Mouse (Mus musculus) left cerebral cortex, postnatal 4 days (tissue): ENCODE results near the gene Timp3. TPM values are rescaled to one million over a fixed set of nuclear protein-coding genes. Genes with fewer than 3 reads are reported as not detected.

Experiments
- DNase-seq: peaks from one replicate; pipeline ENCODE4 v3.0.0-alpha.2; 2022
- intact Hi-C: fragments of 180-260 bp; cut with DNase I; formaldehyde crosslinking; loops from one replicate; pipeline ENCODE4 v1.15.1; 2025
- total RNA-seq, 2 experiments: library from RNA; stranded (reverse); gene quantifications; 2 replicates each; pipeline ENCODE4 v1.2.3; 2021

The Timp3 gene
- 10 to 100 TPM; 40.2 to 42.6 TPM for total RNA-seq

DNA sequence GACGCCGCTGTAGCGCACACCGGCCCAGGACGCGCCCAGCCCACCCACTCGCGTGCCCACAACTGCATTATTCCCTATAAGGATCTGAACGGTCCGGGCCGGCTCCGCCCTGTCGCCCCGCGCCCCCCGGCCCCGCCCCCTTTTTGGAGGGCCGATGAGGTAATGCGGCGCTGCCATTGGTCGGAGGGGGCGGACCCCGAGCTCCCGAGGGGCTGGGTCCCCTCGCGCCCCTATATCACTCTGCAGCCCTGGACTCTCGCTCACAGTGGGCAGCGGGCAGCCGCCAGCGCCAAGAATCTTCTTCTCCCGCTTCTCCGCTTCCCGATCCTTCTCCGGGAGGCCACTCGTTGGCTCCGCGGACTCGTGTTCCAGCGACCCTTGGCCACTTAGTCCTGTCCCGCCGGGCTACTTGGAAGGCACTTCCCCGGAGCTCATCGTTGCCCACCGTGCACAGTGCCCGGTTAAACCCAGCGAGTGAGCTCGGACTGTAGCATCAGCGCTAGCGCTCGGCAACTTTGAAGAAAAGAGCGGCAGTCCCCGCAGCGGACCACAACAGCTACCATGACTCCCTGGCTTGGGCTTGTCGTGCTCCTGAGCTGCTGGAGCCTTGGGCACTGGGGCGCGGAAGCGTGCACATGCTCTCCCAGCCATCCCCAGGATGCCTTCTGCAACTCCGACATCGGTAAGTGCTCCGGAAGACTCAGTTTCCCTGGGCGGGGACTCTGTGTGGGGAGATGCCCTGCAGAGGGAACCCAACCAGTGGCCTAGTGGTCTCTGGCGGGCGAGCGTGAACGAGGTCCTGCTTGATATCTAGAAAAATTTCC is at the start of gene Timp3:
Gene Timp3 (plus strand): TSS at position 80 of the 824 bp plus-strand sequence.
- intact Hi-C loops, result loop anchor here (2.0 to 5.0 kb wide), 2 partner anchors 152 to 236 kb away; no protein-coding TSS in a partner anchor
- DNase-seq, result peak; percentile 86

DNA sequence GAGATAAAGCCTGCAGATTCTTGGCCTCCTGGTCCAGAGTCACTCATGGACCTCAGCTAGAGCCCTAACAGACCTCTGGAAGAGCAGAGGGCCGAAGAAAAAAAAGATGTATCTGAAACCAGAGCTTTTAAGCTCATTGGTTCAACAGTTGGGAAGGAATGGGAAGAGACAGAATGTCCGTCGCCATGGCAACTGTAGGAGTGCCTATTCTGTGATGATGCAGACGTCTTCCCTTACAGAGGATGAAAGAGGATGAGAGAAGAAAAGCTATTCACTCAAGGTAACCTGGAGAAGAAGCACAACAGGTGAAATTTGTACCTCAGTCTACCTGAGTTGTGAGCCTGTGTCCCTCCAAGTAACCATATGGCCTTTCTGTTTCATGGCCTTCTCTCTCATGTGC is 44.0 kb upstream of the Timp3 start:
- DNase-seq, result peak; percentile 18
- intact Hi-C loops, result no loop called here

DNA sequence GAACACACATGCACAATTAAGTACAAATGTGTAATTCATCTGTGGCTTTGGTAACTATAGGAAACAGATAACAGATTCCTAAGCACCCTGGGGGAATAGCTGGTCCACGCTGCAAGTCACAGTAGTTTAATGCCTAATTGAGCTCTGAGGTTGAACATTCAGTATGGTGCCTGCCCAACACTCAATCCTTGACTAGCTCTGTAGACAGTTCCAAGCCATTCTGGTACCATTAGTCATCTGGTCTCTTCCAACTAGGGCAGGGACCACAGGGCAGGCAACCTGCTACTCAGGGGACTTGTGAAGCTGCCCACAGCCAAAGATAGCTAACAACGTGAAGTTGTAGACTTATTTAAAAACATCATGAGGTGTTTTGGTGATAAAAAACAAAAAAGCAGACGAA is 43.1 kb upstream of the Timp3 start:
- DNase-seq, result no peak
- intact Hi-C loops, result no loop called here

DNA sequence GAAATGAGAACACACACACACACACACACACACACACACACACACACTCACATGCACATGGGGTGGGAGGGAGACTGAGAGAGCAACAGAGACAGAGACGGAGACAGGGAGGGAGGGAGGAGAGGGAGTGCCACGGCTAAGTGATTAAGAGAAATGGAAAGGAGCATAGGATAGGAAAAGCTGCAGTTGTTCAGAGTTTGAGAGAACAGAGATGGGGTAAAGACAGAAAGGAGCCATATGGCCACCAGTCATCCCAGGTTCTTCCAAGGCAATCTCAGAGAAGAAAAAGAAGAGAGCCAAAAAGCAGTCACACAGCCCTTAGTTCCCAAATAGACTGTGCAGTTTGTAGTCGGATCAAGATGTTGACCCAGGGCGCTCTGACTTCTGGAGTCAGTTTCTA is 42.1 kb upstream of the Timp3 start:
- intact Hi-C loops, result no loop called here
- DNase-seq, result no peak

DNA sequence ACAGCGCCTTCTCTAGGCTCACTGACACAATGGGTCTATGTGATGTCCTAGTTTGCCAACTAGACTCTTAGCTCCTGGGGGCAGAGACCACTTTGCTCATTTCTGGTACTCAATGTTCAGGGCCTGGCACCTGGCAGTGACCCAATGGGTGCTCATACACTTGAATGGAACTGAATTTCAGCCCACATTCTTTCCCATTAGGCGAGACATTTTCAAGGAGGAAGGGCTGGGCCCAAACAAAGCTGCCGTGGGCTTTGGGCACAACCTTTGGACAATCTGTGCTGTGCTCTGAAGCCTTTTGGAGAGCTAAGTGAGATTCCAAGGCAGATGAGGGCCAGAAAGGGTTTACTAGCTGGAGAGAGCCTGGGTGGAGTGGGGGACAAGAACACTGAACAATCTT is 41.2 kb upstream of the Timp3 start:
- intact Hi-C loops, result no loop called here
- no peak for DNase-seq

DNA sequence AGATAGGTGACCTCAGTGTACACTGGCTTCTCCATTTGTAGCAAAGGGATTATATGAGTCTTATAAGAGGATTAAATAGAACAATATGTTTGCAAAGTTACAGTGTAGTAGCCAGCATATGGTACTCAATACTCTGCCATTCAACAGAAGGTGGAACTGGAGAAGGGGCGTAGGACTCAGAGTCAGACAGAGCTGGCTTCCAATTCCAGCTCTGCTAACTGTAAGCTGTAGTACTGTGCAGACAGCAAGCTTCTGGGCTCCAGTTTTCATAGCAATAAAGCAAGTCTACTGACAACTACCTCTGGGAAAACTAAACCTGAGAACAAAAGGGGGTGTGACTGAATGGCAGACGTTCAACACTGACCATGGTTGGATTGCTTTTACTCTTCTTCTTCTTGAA is 38.4 kb upstream of the Timp3 start:
- intact Hi-C loops, result no loop called here

DNA sequence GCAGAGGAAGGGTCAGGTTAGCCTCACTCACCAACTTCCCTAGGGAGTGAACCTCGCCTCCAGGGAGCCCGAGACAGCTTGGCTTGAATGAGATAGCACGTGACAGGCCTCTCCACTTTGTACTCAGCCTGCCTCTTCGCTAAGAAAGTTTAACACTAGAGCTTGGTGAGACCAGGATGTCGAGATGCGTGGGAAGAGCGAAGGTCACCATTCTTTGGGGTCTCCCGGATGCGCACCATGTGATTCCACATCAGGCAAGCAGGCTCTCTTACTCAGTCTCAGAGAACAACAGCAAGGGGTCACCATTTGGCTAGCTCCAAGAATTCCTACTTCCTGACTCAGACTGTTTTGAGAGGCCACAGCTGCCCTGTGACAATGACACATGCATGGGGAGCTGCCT is 35.6 kb upstream of the Timp3 start:
- DNase-seq, result no peak
- intact Hi-C loops, result no loop called here

More for the DNA sequence above, 38.4 kb upstream of the Timp3 start:
- no peak for DNase-seq

DNA sequence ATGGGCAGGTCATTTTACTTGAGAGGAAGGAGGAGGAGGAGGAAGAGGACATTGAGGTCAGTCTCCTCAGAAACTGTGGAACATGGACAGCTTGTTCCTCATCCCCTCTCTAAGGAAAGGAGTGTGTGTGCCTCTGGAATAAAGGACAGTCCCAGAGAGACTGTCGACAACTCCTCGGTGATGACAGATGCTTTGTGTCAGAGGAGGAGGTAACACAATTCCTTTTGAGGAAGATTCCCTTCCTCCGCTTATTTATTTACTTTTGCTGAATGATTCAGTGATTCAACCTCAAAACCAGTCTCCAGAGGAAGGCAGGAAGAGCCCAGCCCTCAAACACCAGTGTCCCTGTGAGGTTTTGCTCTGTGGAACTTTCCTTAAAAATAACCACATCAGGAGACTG is 29.9 kb upstream of the Timp3 start:
- no peak for DNase-seq
- intact Hi-C loops, result no loop called here

DNA sequence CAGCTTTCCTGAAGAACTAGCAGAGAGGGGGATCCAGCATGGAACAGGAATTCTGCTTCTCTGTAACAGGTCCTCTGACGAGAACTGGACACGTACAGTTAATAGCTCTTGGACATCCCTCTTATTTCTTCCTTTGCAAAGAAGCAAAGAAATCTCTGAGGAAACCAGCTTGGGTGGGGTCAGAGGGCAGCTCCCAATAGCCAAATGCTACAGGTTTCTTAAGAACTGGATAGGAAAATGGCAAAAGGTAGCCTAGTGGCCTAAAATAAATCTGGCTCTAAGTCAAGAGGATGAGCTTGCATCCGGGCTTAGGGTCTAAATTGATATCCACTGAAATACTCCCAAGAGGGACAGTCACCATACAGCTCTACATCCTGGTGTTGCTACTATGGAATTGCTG is 27.3 kb upstream of the Timp3 start:
- DNase-seq, result no peak
- intact Hi-C loops, result no loop called here

DNA sequence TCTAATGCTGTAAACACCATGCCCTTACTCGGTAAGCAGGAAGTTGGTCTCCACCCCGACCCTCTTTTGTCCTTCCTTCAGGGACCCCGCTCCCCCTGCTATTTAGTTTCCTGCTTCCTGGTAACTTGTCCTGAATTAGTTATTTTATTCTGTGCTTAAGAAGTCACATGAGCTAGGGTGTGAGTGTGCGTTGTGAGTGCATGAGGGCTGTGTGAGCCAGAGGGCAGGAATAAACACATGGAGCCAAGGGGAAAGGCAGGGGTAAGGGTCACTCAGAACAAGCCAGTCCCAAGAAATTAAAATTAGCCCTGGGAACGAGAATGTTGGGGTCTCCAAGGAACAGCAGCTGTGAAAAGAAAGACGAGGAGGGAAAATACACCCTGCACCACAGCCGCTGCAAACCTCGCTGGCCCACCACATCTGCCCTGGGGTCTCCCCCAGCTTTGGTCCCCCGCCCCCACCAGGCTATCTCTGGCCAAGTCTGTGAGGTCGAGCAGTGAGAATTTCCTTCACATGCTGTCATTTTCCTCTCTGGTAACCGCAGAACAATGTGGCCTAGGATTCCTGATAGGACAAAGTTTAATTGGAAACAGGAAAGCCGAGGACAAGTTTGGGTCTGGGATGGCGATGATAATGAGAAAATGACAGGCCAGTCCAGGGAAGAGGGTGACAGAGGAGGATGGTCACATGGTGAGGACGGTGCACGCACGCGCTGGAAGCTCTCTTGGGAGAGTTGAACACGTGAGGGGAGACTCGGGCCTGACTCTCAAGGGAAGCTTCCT is 26.6 kb upstream of the Timp3 start:
- intact Hi-C loops, result no loop called here
- DNase-seq, result no peak

DNA sequence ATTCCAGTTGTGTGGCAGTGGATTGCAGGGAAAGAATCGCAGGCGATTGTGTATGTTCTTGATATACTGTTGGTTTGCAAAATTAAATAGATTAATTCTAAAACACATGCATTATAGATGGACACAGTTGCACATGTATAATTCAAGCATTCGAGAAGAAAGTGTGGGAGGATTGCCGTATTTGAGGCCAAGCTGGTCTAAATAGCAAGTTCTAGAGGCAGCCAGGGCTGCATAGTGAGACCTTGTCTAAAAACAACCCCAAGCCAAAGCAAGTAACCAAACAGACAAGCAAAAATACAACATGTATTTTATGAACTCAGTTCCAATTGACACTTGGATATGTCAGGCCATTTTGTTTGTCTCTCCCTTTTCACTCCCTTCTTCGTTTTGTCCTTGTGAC is 24.6 kb upstream of the Timp3 start:
- intact Hi-C loops, result no loop called here
- no peak for DNase-seq

DNA sequence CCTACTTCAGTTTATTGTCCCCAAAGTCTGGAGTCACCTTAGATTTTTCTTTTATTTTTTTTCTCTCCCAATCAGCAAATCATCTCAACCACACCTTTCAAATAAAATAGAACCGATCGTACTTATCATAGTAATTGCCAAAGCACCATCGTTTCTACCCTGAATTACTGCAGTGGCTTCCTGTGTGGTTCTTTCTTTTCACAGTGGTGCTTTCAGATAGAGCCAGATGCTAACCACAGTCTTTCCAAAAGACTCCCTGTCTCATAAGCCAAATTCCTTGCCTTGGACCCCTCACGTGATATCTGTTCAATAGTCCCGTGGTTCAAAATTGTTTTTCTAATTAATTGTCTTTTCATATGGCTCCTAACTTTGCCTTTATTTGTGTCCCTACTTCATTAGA is 22.8 kb upstream of the Timp3 start:
- no peak for DNase-seq
- intact Hi-C loops, result no loop called here

DNA sequence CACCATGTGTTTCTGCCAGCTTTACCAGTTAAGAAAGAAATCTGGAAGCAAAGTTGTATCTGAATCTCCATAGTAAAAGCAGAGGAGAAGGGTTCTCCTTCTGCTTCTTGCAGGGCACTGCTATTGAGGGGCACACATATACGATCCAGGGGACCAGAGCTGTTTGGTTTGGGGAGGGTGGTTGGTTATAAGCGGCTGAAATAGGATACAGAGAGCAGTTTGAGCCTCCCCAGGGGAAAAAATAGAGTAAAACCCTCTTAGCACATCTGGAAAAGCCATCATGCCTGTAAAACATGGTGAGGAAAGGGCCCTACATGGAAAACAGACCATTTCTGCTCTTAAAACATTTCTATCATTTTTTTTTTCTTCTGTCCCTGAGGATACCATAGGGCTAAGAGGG is 21.7 kb upstream of the Timp3 start:
- intact Hi-C loops, result no loop called here
- DNase-seq, result no peak

DNA sequence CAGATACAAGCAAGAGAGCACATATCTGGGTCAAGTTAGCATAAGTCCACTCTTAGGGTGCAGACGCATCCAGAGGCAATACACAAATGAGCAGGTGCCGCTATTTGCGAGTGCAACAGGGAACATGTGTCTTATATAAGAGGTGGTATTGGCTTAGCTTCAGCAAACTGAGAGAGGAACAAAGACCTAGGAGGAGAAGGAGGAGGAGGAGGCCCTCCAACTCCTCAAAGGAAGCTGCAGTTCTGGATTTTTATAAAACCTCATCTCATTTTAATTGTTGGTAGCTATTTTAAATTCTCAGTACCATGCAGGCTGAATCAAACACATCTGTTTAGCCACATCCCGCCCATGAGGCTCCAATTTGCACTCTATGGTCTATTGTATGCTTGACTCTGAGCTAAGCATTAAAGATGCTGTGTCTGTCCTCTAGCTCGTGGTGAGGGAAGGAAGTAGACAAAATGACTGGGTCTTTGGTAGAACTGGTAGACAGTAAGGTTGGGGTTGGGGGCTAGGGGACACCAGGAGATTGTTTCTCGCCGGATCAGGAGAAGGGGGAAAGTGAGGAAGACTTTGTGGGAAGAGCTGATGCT is 20.5 kb upstream of the Timp3 start:
- intact Hi-C loops, result no loop called here
- DNase-seq, result no peak

DNA sequence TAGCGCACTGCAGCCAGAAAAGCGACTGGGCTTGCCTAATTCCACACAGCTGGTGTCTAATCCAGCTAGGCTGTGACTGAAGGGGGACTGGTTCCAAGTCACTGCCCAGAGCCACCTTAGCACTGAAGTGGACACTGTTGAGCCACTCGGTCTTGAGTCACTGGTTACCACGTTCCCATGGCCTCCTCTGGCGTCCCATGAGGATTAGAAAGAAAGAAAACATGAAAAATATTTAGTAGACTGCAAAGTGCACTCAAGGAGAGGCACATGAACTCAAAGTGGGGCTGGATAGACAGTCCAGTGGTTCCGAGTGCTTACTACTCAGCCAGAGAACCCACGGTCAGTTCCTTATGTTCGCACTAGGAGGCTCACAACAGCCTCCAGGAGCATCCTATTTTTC is 18.9 kb upstream of the Timp3 start:
- no peak for DNase-seq
- intact Hi-C loops, result no loop called here

DNA sequence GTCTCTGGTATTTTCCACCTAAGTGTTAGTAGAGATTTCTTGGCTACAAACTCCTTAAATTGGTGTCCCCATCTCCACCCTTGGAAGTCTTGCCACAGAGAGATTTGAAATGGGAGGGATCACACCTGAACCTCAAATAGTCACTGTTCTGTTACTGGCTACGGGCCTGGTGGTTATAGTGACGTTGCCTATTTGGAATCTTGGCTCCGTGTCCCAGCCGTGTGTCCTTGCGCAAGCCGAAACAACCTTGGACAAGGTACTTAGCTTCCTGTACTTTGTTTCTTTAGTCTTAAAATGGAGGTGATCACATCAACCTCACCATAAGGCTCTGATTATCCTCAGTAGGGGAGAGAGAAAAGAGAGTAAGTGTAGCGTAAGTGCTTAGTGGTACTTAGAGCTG is 13.7 kb upstream of the Timp3 start:
- intact Hi-C loops, result no loop called here
- DNase-seq, result no peak

DNA sequence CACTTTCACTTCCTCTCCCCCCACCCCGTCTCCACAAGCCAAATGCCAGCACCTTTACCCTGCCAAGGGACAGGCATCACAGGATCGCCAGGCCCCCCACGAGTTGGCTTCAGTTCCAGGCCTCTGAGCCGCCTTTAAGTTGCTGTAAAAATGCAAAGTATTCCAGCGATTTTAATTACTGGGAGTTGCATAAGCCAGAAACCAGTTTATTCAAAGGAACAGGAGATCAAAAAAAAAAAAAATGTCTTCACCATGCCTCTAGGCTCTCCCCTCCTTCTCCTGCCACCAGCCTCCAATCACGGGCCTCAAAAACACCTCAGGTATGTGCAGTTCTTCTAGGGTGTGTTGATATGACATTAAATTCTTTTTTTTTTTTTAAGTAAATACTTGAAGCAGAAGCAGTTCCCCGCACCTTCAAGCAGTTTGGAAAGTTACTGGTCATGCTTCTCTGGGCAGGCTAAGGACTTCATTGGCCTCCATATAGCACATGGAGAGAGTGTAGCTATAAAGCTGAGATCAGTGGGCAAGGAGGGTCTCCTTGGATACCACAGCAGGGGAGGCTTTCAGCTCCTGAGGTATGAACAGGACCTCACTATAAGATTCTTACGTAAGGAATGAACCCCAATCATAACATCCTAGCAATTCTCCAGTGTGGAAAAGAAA is 9.9 kb upstream of the Timp3 start:
- intact Hi-C loops, result loop anchor here (10.0 kb wide), 1 partner anchor 325 kb away; no protein-coding TSS in a partner anchor
- no peak for DNase-seq

DNA sequence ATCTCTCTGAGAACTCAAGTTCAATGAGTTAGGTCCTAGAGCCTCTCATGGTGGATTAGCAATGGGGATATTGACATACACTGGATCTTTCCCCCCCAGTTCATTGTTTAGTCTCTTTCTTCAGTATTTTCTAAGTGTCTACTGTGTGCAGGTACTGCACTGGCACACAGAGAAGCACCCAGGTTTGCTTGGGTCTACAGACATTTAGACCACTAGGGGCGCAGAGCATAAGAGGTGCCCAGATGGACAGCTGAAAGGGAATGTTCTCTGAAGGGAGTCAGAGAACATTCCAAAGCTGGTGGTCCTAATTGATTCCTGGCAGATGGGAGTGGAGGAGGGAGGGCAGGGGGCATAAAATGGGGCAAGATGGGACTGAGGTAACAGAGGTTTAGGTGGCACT is 6.3 kb upstream of the Timp3 start:
- DNase-seq, result no peak
- intact Hi-C loops, result loop anchor here (10.0 kb wide), 1 partner anchor 329 kb away; no protein-coding TSS in a partner anchor

DNA sequence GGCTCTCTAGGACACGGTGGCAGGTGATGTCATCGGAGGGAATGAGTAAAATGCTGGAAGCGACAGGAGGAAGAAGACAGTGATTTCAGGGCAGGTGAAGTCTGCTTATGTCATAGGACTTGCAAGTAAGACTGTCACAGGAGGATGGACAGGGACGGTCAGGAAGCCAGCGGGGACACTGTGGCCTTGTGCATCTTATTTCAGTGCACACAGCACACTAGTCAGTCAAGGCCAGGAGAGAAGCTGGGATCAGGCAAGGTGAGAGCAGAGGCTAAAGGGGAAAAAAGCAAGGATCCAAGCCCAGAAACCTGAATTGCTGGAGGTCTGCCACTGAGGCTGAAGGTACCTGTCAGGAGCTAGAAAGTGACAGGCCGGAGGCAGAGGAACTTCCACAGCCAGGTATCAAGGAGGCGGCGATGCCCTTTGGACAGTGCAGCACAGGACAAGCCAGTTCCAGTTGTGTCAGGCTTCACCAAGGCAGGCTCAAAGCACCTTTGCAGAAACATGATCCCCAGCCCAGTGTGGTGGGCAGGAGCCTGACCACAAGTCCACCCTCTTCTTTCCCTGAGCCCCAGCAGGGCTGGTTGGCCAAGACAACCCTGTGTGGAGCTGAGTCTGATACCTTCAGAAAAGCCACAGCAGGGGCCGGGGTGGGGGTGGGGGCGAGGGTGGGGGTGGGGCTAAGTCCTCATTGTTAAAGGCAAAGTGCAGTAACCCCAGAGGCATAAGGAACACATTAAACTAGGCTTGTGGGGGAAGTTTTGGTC is 5.4 kb upstream of the Timp3 start:
- no peak for DNase-seq
- intact Hi-C loops, result loop anchor here (10.0 kb wide), 1 partner anchor 330 kb away; no protein-coding TSS in a partner anchor

DNA sequence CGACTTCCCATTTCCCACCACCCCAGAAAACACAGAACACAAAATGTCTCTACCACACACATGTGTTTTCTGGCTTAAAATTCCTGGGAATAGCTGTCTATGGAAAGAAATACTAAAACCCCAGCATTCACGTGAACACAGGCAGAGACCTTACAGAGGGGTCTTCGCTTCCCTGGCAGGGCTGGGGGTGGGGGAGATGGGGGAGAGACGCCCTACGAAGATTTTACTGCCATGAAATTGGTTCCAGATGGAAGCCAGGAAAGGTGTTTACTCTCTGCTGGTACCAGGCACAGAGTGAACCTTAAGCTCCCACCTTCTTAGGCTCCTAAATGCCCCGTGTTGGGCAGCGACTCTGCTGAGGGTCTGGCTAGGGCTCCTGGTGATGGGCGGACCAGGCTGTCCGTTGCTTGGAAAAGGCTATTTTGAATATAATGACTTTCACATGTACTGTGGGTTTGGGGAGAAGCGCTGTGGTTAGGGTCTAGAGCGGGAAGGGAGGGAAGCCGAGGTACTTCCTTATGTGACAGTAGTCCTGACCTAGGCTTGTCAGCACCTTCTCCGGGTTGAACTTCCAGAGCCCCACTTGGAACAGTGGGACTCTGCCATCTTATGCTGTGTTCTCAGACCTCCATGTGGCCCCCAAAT is 4.6 kb upstream of the Timp3 start:
- intact Hi-C loops, result loop anchor here (10.0 kb wide), 1 partner anchor 331 kb away; no protein-coding TSS in a partner anchor
- DNase-seq, result no peak
